Mouse (Mus musculus): ENCODE measurements around the gene Tomm20.
"Not testable (repeated sequence)": the region's sequence is repeated elsewhere in the genome, so short reads cannot be mapped to it uniquely, and the experiment has no call there.

Tomm20 gene

GRCm38 (mm10) chr8:126882586-126882985 lies 63.1 kb downstream of the Tomm20 start:
- not testable (repeated sequence) for DNase-seq

GRCm38 (mm10) chr8:126881641-126882140 lies 64.0 kb downstream of the Tomm20 start:
- DNase-seq = no peak

All from right cerebral cortex, postnatal 4 days (tissue).